Mouse (Mus musculus) regulatory T cell (primary cell): ENCODE results near the gene Cux1.

Experiments used
- in situ Hi-C: fragments of 300-600 bp; cut with MboI, MseI; formaldehyde crosslinking; loops from one replicate; pipeline ENCODE4 v1.15.1; 2025; ENCODE audit warnings: high pct_unique_total_duplicates

Gene Cux1

GRCm38 (mm10) chr5:136321378-136321777, 245.9 kb downstream of the Cux1 start:
- in situ Hi-C loops, result no loop called here

GRCm38 (mm10) chr5:136312566-136312965, 254.7 kb downstream of the Cux1 start:
- in situ Hi-C loops, result no loop called here

- in situ Hi-C loops, result no loop called here
Measured at GRCm38 (mm10) chr5:136312166-136312565, 255.1 kb downstream of the Cux1 start.

- in situ Hi-C loops, result no loop called here
Measured at GRCm38 (mm10) chr5:136306254-136306653, 261.0 kb downstream of the Cux1 start.

GRCm38 (mm10) chr5:136303409-136303983, 263.8 kb downstream of the Cux1 start:
- in situ Hi-C loops, result no loop called here

DNA sequence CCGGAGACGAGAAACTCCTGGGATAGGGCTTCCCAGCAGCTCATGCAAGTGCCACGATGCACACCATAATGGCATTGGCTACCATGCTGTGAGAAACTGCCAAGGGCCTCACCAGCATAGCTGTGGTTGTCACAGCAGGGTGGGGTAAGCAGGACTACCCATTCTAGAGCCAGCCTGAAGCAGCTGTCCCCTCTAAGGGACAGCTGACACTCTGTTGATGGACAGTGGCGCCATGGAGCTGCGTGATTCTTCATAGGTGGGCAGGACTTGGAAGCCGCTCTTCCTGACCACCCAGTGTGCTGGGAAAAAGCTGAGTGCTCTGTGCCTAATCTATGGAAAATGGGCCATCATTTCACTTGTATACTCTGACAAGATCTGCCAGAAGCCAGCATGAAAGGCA, 266.4 kb downstream of the Cux1 start:
- in situ Hi-C loops, result no loop called here

DNA sequence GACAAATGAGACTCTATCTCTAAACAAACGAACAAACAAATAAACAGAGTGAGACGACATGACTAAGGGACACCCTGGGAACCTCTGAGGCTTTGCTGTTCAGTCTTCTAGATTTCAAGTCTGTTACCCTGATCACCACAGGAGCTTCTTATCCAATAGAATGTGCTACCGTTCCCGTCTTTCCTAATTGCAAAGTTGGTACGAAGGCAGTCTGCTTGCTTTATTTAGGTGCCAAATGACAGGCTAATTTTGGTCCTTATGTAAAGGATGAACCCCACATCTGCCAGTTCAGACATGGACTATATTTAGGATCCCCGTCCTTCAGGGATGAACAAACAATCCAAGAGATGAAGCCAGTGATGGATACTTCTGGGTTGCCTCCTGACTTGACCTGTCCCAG, 269.6 kb downstream of the Cux1 start:
- in situ Hi-C loops, result no loop called here

DNA sequence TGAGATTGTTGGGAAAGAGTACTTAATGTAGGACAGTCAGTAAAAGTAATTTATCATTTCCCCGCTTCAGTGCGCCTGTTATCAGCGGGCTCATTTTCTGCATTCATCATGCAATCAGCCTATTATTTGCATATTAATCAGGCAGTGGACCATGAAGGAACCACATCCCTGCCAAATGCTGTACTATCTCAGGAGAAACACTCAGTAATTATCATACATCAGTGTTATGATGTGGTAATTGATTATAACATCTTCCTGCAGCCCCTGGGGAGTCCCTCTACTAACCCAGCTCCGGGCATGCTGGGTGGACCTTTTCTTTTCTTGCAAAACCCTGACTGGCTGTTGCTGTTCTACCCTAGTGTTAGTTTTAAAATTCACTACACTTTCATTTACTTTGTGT, 270.4 kb downstream of the Cux1 start:
- in situ Hi-C loops, result no loop called here

- in situ Hi-C loops, result no loop called here
Measured at GRCm38 (mm10) chr5:136292971-136293418, 274.3 kb downstream of the Cux1 start.

- in situ Hi-C loops, result no loop called here
Measured at GRCm38 (mm10) chr5:136292361-136292760, 274.9 kb downstream of the Cux1 start.

- in situ Hi-C loops, result no loop called here
Measured at GRCm38 (mm10) chr5:136291562-136291961, 275.7 kb downstream of the Cux1 start.

- in situ Hi-C loops, result no loop called here
Measured at GRCm38 (mm10) chr5:136289776-136290175, 277.5 kb downstream of the Cux1 start.

DNA sequence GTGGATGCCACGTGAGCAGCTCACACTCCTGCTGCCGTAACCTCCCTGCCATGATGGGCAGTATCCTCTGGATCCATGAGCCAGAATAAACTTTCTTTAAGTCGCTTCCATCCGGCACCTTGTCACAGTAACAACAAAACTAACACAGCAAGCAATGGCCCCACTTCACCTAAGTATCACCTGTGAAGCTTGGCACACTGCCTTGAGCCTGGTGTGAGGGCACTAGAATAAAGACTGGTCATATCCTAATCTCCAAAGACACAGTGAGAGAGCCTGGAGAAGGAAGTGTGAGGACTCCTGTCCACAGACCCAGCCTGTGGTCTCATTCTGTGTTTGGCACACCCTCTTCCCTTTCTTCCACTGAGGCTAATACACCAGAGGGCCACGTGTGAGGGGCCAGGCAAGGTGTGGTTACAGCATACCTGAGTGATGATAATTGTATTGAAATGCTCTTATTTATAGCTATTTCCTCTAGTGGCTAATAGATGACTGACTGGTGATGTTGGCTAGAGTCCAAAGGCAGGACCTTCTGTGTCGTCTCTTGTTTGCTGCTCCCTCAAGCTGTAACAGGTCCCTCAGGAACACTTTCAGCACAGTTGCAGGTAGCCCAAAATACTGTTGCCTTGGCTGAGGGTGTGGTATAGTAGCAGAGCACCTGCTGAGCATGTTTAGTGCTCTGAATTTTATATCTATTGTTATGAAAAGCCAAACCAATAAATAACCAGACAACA, 278.8 kb downstream of the Cux1 start:
- in situ Hi-C loops, result no loop called here

DNA sequence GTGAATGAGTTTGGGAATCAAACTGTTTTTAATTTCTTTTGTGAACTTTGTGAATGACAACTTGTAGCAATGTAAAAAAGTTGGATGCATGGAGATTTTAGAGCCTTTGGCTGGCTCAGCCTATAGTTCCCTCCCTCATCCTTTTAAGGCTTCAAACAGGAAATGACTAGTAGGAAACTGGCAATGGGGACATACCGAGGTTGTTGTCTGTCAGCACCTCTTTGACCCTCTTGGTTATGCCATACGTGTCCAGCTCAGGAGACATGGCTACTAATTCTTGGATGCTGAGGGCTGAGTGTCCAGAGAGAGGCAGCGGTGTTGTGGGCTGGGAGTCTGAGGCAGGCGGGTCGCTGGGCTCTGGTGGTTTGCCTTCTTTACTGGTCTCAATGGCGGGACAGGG, 280.7 kb downstream of the Cux1 start:
- in situ Hi-C loops, result no loop called here

DNA sequence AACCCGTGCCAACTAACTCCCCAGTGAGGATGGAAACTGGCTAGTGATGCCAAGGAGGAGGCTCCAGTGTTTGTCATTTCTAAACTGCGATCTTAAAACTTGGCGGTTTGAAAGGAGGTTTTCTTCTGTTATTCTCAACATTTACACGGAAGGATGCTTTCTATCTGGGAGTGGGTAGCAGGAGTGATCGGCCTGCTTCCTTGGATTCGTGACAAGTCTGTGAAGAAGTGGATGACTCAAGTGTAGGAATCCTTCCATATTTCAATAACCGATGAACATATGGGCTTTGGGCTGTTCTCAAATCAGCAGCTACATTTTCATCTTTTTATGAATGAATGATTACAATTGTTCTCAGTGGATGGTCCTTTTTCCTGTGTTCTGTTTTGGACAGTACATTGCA, 282.2 kb downstream of the Cux1 start:
- in situ Hi-C loops, result no loop called here

DNA sequence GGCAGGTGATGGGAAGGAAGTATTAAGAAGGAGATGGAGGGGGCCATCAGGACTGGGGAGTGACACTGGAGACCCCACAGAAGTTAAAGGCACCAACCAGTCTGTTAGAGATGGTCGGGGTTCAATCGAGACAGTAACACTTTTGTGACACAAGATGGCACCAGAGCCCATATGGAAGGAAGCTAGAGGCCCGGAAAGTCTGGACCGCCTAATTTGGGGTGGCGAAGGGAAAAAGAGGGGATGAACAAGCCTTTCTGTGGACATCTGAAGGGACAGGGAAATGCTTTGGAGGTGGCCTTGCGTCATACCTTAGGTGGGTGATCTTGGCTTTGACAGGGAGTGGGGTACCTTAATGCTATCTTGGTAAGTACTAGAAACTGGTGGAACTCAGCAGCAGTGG, 285.9 kb downstream of the Cux1 start:
- in situ Hi-C loops, result no loop called here

- in situ Hi-C loops, result no loop called here
Measured at GRCm38 (mm10) chr5:136274739-136275138, 292.6 kb downstream of the Cux1 start.

DNA sequence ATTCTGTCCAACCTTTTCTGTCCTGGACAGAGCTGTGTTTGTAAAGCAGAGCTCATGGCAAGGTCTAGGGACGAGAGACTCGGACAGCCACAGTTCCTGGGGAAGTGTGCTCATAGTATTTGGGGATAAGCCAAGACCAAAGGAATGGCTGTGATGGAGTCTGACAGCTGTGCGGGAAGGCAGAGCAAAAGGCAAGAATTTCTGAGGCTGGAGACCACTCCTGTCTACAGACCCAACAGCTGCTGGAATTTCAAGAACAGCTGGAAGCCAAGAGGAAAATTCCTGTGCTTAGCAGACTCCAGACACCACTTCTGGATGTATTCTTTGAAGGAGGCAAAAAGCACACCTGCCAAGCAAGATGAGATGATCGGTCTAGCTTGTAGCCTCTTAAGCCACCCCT, 297.4 kb downstream of the Cux1 start:
- in situ Hi-C loops, result no loop called here

GRCm38 (mm10) chr5:136266077-136266476, 301.2 kb downstream of the Cux1 start:
- in situ Hi-C loops, result no loop called here

- in situ Hi-C loops, result no loop called here
Measured at GRCm38 (mm10) chr5:136263342-136263741, 303.9 kb downstream of the Cux1 start.

DNA sequence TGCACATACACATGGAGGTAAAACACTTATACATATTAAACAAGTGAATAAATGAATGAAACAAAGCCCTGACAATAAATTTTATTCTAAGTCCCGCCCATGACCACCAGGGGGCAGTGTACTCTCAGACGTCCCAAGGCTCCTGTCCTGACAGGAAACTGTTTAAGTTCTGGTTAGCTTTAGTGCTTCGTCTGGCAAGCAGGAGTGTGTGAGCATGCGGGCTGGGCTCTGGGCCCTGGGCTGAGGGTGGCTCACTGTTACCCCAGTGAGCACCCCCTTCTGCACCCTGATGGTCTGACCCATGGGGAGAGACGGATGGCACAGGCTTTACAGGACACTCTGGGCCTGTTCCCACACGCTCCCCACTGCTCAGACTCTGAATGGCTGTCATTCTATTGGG, 308.4 kb downstream of the Cux1 start:
- in situ Hi-C loops, result no loop called here

DNA sequence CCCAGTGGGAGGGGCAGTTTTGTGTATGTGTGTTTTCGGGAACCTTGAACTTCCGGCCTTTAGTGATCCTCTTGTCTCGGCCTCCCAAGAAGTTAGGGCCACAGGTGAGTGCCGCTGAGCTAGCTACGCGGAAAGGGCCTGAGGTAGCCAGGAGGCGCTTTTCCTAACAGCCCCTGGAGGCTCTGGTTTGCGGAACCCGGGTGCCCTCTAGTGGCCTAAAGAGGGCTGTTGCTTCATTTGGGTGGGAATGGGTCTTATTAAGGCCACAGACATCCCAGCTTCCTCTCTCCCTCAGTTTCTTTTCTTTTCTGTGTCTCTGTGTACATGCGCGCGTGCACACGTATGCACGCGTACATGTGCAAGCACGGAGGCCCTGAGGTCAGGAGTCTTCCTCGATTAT, 314.4 kb downstream of the Cux1 start:
- in situ Hi-C loops, result loop anchor here (5.0 kb wide), 1 partner anchor 51 kb away; no protein-coding TSS in a partner anchor

DNA sequence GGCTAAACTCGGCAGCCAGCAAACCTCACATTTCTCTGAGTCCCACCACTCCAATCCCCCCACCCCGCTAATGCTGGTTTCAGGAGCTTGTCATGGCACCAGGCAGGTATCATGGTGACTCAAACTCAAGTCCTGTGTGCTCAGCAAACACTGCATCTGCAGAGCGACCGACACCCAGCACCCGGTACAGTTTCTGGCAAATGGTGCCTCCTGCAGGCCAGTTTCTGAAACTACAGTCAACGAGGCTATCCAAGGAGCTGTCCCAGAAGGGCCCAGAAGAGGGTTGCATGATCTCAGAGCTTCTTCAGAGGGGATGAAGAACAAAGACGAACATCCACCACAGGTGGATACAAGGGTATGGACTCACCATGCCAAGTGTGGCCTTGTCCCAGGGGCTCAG, 316.3 kb downstream of the Cux1 start:
- in situ Hi-C loops, result loop anchor here (5.0 kb wide), 1 partner anchor 49 kb away; no protein-coding TSS in a partner anchor
